Mouse (Mus musculus): ENCODE measurements around the gene Syt1. TPM values are rescaled to one million over a fixed set of nuclear protein-coding genes. Genes with fewer than 3 reads are reported as not detected.

The Syt1 gene
- polyA plus RNA-seq, 1 experiment from 2014 or later = 0.33 TPM

GRCm38 (mm10) chr10:108572764-108573163, 438.0 kb downstream of the Syt1 start:
- Histone ChIP-seq H3K27me3 (ENCODE audit: insufficient read depth, low read length) (no peaks in the 10 kb centered on the region), H3K9me3 (replicated peaks; ENCODE audit: low read length) (no peaks in the 10 kb centered on the region), H3K4me2 (ENCODE audit: low read length) (no peak overlapping the region), H3K4me1 (replicated peaks; ENCODE audit: insufficient read depth, low read length) (peaks cover 6% of the 10 kb centered on the region; the same call in 1 of the 2 replicates), H3K4me3 (replicated peaks; ENCODE audit: low read depth, low read length) (no peak overlapping the region), H3K9ac (ENCODE audit: low read depth, low read length) (no peak overlapping the region), H3K36me3 (ENCODE audit: insufficient read depth, low read length) (no peaks in the 10 kb centered on the region), H3K27ac (no peak overlapping the region)
- no peak for TF ChIP-seq CTCF (IDR thresholded peaks at IDR 0.05; ENCODE audit: low read depth)
- DNase-seq (ENCODE audit: low spot score) = no peak
- 71% methylated on average over 4 of the region's 4 CpGs for WGBS
- no peak for ATAC-seq (replicated peaks; ENCODE audit: low FRiP score, low read depth)

DNA sequence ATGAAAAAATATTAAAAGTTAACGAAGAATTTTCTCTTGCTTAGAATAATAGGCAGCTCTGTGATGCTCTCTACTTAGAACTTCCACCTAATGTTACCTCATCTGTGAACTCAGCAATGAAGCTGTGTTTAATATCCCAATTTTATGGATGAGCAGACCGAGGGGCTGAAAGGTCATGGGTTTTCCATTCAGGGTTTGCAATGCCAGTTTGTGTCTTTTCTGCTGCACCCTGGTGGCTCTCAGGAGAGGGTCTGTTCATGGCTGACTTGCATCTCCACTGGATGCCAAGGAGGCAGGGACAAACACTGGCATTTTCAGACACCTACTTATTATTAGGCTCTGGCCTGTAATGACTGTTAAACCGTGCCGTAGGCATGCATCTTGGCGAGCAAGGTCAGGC, 439.7 kb downstream of the Syt1 start:
- TF ChIP-seq CTCF (IDR thresholded peaks at IDR 0.05; ENCODE audit: low read depth) = peak; percentile 3; the same call in 1 of the 2 replicates
- no peak for DNase-seq (ENCODE audit: low spot score)
- 69% methylated on average over 5 of the region's 5 CpGs for WGBS

DNA sequence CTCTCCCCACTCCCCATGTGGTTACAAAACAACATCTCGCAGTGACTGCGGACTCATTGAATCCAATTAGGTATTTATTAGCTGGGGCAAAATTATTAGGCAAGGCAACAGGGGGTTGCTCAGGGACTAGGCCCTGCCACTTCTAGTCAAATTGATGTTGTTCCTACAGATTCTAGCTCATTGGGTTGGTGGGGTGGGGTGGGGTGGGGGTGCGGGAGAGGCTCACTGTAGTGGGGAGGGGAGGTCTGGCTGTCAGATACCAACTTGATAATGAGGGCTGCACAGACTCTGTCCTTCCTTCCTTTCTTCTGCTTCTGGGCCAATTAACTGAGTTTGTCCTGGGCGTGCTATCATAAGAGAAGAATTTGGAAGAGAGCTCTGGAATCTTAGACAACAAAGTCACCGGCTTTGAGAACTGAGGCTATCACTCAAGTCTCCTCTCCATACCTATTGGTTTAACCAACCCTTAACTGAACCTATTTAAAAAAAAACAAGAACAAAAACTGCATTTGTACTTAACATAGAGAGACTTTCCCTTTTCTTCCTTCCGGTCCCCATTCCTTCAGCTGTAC, 441.1 kb downstream of the Syt1 start:
- Histone ChIP-seq H3K4me2 (ENCODE audit: low read length) (no peak overlapping the region), H3K27ac (0 out of 2 replicates have a peak overlapping the region, but pooled peaks have one; percentile 1), H3K36me3 (ENCODE audit: insufficient read depth, low read length) (no peaks in the 10 kb centered on the region), H3K4me1 (replicated peaks; ENCODE audit: insufficient read depth, low read length) (peaks cover 9% of the 10 kb centered on the region; the same call in 1 of the 2 replicates), H3K4me3 (replicated peaks; ENCODE audit: low read depth, low read length) (no peak overlapping the region), H3K27me3 (ENCODE audit: insufficient read depth, low read length) (no peaks in the 10 kb centered on the region), H3K9me3 (replicated peaks; ENCODE audit: low read length) (no peaks in the 10 kb centered on the region), H3K9ac (ENCODE audit: low read depth, low read length) (no peak overlapping the region)
- no peak for DNase-seq (ENCODE audit: low spot score)
- WGBS = 85% methylated on average over 6 of the region's 6 CpGs
- TF ChIP-seq CTCF (IDR thresholded peaks at IDR 0.05; ENCODE audit: low read depth) = no peak
- no peak for ATAC-seq (replicated peaks; ENCODE audit: low FRiP score, low read depth)

More for the DNA sequence above, 439.7 kb downstream of the Syt1 start:
- H3K4me3 ChIP-seq (replicated peaks; ENCODE audit: low read depth, low read length) = no peak overlapping the region
- no peak overlapping the region for H3K27ac ChIP-seq
- H3K27me3 ChIP-seq (ENCODE audit: insufficient read depth, low read length) = no peaks in the 10 kb centered on the region
- no peak for ATAC-seq (replicated peaks; ENCODE audit: low FRiP score, low read depth)
- peaks cover 9% of the 10 kb centered on the region; the same call in 1 of the 2 replicates for H3K4me1 ChIP-seq (replicated peaks; ENCODE audit: insufficient read depth, low read length)
- H3K9me3 ChIP-seq (replicated peaks; ENCODE audit: low read length) = no peaks in the 10 kb centered on the region
- H3K9ac ChIP-seq (ENCODE audit: low read depth, low read length) = no peak overlapping the region
- H3K4me2 ChIP-seq (ENCODE audit: low read length) = no peak overlapping the region
- no peaks in the 10 kb centered on the region for H3K36me3 ChIP-seq (ENCODE audit: insufficient read depth, low read length)

GRCm38 (mm10) chr10:108568925-108569324, 441.9 kb downstream of the Syt1 start:
- no peak overlapping the region for H3K4me3 ChIP-seq (replicated peaks; ENCODE audit: low read depth, low read length)
- no peaks in the 10 kb centered on the region for H3K36me3 ChIP-seq (ENCODE audit: insufficient read depth, low read length)
- peaks cover 9% of the 10 kb centered on the region; the same call in 1 of the 2 replicates for H3K4me1 ChIP-seq (replicated peaks; ENCODE audit: insufficient read depth, low read length)
- H3K9me3 ChIP-seq (replicated peaks; ENCODE audit: low read length) = no peaks in the 10 kb centered on the region
- no peak overlapping the region for H3K9ac ChIP-seq (ENCODE audit: low read depth, low read length)
- peak; percentile 79 for ATAC-seq (replicated peaks; ENCODE audit: low FRiP score, low read depth)
- no peak overlapping the region for H3K4me2 ChIP-seq (ENCODE audit: low read length)
- H3K27me3 ChIP-seq (ENCODE audit: insufficient read depth, low read length) = no peaks in the 10 kb centered on the region
- peak; percentile 39 for DNase-seq (ENCODE audit: low spot score)
- peak overlapping the region; percentile 1; the same call in 1 of the 2 replicates for H3K27ac ChIP-seq
- WGBS = 46% methylated on average over 6 of the region's 6 CpGs
- no peak for TF ChIP-seq CTCF (IDR thresholded peaks at IDR 0.05; ENCODE audit: low read depth)

DNA sequence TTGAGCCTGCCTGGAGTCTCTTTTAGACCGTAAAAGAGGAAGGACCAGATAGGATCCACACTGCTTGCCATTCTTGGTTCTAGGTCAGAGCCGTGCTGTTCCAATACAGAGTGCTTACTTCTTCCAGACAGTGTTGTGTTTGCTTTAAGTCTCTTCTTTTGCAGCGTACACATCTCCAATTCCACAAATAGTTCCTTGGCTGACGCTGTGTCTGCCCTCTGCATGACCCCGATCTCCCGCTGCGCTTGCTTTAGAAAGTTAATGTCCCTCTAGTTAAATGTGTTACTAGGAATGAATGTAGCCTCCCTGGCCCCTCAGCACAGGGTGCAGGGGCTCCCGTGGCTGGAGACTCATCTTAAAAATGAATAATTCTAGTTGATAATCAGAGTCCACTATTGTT, 442.6 kb downstream of the Syt1 start:
- no peaks in the 10 kb centered on the region for H3K9me3 ChIP-seq (replicated peaks; ENCODE audit: low read length)
- H3K4me3 ChIP-seq (replicated peaks; ENCODE audit: low read depth, low read length) = no peak overlapping the region
- no peaks in the 10 kb centered on the region for H3K36me3 ChIP-seq (ENCODE audit: insufficient read depth, low read length)
- no peak overlapping the region for H3K9ac ChIP-seq (ENCODE audit: low read depth, low read length)
- no peak for TF ChIP-seq CTCF (IDR thresholded peaks at IDR 0.05; ENCODE audit: low read depth)
- H3K4me2 ChIP-seq (ENCODE audit: low read length) = peak overlapping the region; percentile 31
- no peaks in the 10 kb centered on the region for H3K27me3 ChIP-seq (ENCODE audit: insufficient read depth, low read length)
- ATAC-seq (replicated peaks; ENCODE audit: low FRiP score, low read depth) (peak; percentile 89), DNase-seq (ENCODE audit: low spot score) (peak; percentile 83)
- WGBS = 4% methylated on average over 8 of the region's 8 CpGs
- peak overlapping the region; percentile 1 for H3K27ac ChIP-seq
- peaks cover 9% of the 10 kb centered on the region; the same call in 1 of the 2 replicates for H3K4me1 ChIP-seq (replicated peaks; ENCODE audit: insufficient read depth, low read length)

GRCm38 (mm10) chr10:108567456-108567855, 443.3 kb downstream of the Syt1 start:
- H3K9me3 ChIP-seq (replicated peaks; ENCODE audit: low read length) = no peaks in the 10 kb centered on the region
- no peaks in the 10 kb centered on the region for H3K27me3 ChIP-seq (ENCODE audit: insufficient read depth, low read length)
- H3K4me2 ChIP-seq (ENCODE audit: low read length) = no peak overlapping the region
- WGBS = 92% methylated on average over 6 of the region's 6 CpGs
- ATAC-seq (replicated peaks; ENCODE audit: low FRiP score, low read depth) (no peak), DNase-seq (ENCODE audit: low spot score) (no peak)
- no peaks in the 10 kb centered on the region for H3K36me3 ChIP-seq (ENCODE audit: insufficient read depth, low read length)
- H3K27ac ChIP-seq = no peak overlapping the region
- H3K4me1 ChIP-seq (replicated peaks; ENCODE audit: insufficient read depth, low read length) = peaks cover 9% of the 10 kb centered on the region; the same call in 1 of the 2 replicates
- no peak overlapping the region for H3K4me3 ChIP-seq (replicated peaks; ENCODE audit: low read depth, low read length)
- TF ChIP-seq CTCF (IDR thresholded peaks at IDR 0.05; ENCODE audit: low read depth) = no peak
- H3K9ac ChIP-seq (ENCODE audit: low read depth, low read length) = no peak overlapping the region

DNA sequence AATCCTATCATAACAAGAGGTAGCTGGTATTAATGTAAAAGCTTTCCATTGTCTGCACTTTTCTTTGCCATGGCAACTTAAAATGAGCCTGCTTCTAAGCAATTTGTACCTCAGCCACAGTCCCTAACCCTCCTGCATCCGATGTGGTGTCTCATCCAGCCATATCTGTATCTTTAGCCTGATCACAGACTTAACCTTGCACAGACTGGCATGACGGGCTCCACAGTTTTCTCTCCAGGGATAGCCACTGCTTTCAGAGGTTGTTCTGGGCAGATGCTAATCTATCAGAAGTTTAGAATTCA, 451.2 kb downstream of the Syt1 start:
- Histone ChIP-seq H3K27ac (no peak overlapping the region), H3K36me3 (ENCODE audit: insufficient read depth, low read length) (no peaks in the 10 kb centered on the region), H3K9me3 (replicated peaks; ENCODE audit: low read length) (no peaks in the 10 kb centered on the region), H3K9ac (ENCODE audit: low read depth, low read length) (no peak overlapping the region), H3K4me1 (replicated peaks; ENCODE audit: insufficient read depth, low read length) (no peaks in the 10 kb centered on the region), H3K27me3 (ENCODE audit: insufficient read depth, low read length) (no peaks in the 10 kb centered on the region), H3K4me2 (ENCODE audit: low read length) (no peak overlapping the region), H3K4me3 (replicated peaks; ENCODE audit: low read depth, low read length) (no peak overlapping the region)
- TF ChIP-seq CTCF (IDR thresholded peaks at IDR 0.05; ENCODE audit: low read depth) = no peak
- 81% methylated on average over 2 of the region's 2 CpGs for WGBS
- no peak for DNase-seq (ENCODE audit: low spot score)
- no peak for ATAC-seq (replicated peaks; ENCODE audit: low FRiP score, low read depth)

Data from kidney, postnatal 0 days (tissue).